Mouse (Mus musculus): ENCODE measurements around the gene Mgmt.

DNA sequence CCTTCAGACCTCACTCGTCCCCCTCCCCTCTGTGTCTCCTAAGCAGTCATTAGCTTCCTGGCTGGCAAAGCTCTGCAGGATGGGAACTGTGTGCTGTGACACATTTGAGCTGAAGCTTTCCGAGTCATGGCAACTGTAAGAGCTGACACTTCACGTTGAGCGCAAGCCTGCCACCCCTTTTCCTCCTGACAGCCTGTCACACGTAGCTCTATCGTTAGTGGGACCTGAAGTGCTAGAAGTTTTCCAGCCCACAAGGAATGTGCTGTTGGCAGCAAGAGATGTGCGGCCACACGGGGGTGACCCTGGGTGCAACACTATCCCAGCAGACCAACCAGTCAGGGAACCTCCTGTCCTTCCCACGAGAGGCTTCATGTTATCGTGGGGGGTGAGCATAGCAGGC lies 51.3 kb downstream of the Mgmt start:
- TF ChIP-seq TAL1 (IDR thresholded peaks at IDR 0.05; ENCODE audit: low read length) (no peak), GATA1 (IDR thresholded peaks at IDR 0.05; ENCODE audit: low read length) (no peak)

Data from erythroblast, embryonic 14.5 days (primary cell).